Mouse (Mus musculus) midbrain, embryonic 11.5 days (tissue): Measurements from ENCODE around the gene 9830107B12Rik. TPM values are rescaled to one million over a fixed set of nuclear protein-coding genes. Genes with fewer than 3 reads are reported as not detected.

Experiments used
- ATAC-seq: fragments of 200-750 bp; cut with Nextera tagmentation; 2 replicates; pipeline ENCODE4 v1.8.0; 2017; ENCODE audit warnings: moderate TSS enrichment, moderate library complexity; ENCODE audit not compliant: low FRiP score
- DNase-seq: peaks from one replicate; pipeline ENCODE4 v3.0.0; 2015; ENCODE audit warnings: low spot score; ENCODE audit errors: missing footprints
- H3K27ac ChIP-seq: fragments of 300-500 bp; sonication (generic); 2 replicates; pipeline ENCODE4 v1.5.1; 2014; ENCODE audit warnings: low read depth, low read length
- H3K27me3 ChIP-seq: fragments of 300-500 bp; sonication (generic); 2 replicates; pipeline ENCODE4 v1.6.1; 2014; ENCODE audit warnings: mild to moderate bottlenecking, low read length, moderate library complexity, mixed read lengths; ENCODE audit not compliant: control insufficient read depth, insufficient read depth
- H3K36me3 ChIP-seq: fragments of 300-500 bp; sonication (generic); 2 replicates; pipeline ENCODE4 v1.6.1; 2014; ENCODE audit warnings: mild to moderate bottlenecking, low read length, moderate library complexity, mixed read lengths; ENCODE audit not compliant: control insufficient read depth, insufficient read depth
- H3K4me1 ChIP-seq: fragments of 300-500 bp; sonication (generic); 2 replicates; pipeline ENCODE4 v1.6.1; 2014; ENCODE audit warnings: low read length; ENCODE audit not compliant: control insufficient read depth, insufficient read depth
- H3K4me2 ChIP-seq: fragments of 300-500 bp; sonication (generic); 2 replicates; pipeline ENCODE4 v1.6.1; 2014; ENCODE audit warnings: mild to moderate bottlenecking, moderate library complexity
- H3K4me3 ChIP-seq: fragments of 300-500 bp; sonication (generic); 2 replicates; pipeline ENCODE4 v1.5.1; 2014; ENCODE audit warnings: low read depth, low read length
- H3K9ac ChIP-seq: fragments of 300-500 bp; sonication (generic); 2 replicates; pipeline ENCODE4 v1.6.1; 2014; ENCODE audit warnings: low read length
- H3K9me3 ChIP-seq: fragments of 300-500 bp; sonication (generic); 2 replicates; pipeline ENCODE4 v1.6.1; 2016; ENCODE audit warnings: low read length; ENCODE audit not compliant: control insufficient read depth
- WGBS: fragments of 180-500 bp; shearing (Covaris S2); extraction: QIAGEN DNeasy Blood & Tissue Kit; methylation state at CpG from one replicate; pipeline ENCODE4 v1.1.7; 2014; 5-methylcytosine and 5-hydroxymethylcytosine counted together
- polyA plus RNA-seq: library from polyadenylated mRNA; unstranded; fragments of >200 nt; fragmentation: Nextera tagmentation; extraction: Ambion mirVana; gene quantifications from 2 replicates; pipeline ENCODE4 v1.2.1, GENCODE M21; 2014

Gene 9830107B12Rik
- polyA plus RNA-seq, 1 experiment from 2014 or later, result not detected

GRCm38 (mm10) chr17:48080626-48081025 is 65.4 kb downstream of the 9830107B12Rik start:
- no peaks in the 10 kb centered on the region for H3K36me3 ChIP-seq
- DNase-seq, result no peak
- 57% methylated on average over 3 of the region's 3 CpGs for WGBS

More at GRCm38 (mm10) chr17:48080626-48081025, 65.4 kb downstream of the 9830107B12Rik start:
- Histone ChIP-seq H3K4me2 (no peak overlapping the region), H3K4me1 (no peaks in the 10 kb centered on the region), H3K4me3 (no peak overlapping the region), H3K27me3 (no peaks in the 10 kb centered on the region), H3K9me3 (no peaks in the 10 kb centered on the region), H3K9ac (no peak overlapping the region), H3K27ac (no peak overlapping the region)
- no peak for ATAC-seq

Other genes with a start within 250 kb of the 9830107B12Rik start
- 24.6 and 27.5 TPM in 2 replicates for gene Foxp4, start 221.6 kb downstream of the 9830107B12Rik start, polyA plus RNA-seq
- not detected in 2 replicates for gene 1700122O11Rik, start 108.0 kb downstream of the 9830107B12Rik start, polyA plus RNA-seq
- not detected in 2 replicates for gene 1700067P10Rik, start 56.9 kb downstream of the 9830107B12Rik start, polyA plus RNA-seq
- not detected in 2 replicates for gene A530064D06Rik, start 21.0 kb upstream of the 9830107B12Rik start, polyA plus RNA-seq
- 0.12 TPM in 1 of 2 replicates, not detected in the other for gene Trem1, start 86.5 kb upstream of the 9830107B12Rik start, polyA plus RNA-seq
- gene Trem3, start 101.5 kb upstream of the 9830107B12Rik start, polyA plus RNA-seq, result not detected in 2 replicates
- 0.18 and 0.33 TPM in 2 replicates for gene Treml4, start 118.0 kb upstream of the 9830107B12Rik start, polyA plus RNA-seq
- 0.23 and 0.37 TPM in 2 replicates for gene Treml2, start 153.2 kb upstream of the 9830107B12Rik start, polyA plus RNA-seq
- 0.03 TPM in 1 of 2 replicates, not detected in the other for gene B430306N03Rik, start 169.9 kb upstream of the 9830107B12Rik start, polyA plus RNA-seq
- gene Trem2, start 200.1 kb upstream of the 9830107B12Rik start, polyA plus RNA-seq, result 2.7 and 2.9 TPM in 2 replicates
- gene Treml1, start 213.6 kb upstream of the 9830107B12Rik start, polyA plus RNA-seq, result 2.0 and 2.9 TPM in 2 replicates